Mouse (Mus musculus) stomach, embryonic 16.5 days (tissue): ENCODE measurements around the gene Ahcyl1. TPM values are rescaled to one million over a fixed set of nuclear protein-coding genes. Genes with fewer than 3 reads are reported as not detected.

Experiments used
- ATAC-seq: fragments of 200-750 bp; cut with Nextera tagmentation; 2 replicates; pipeline ENCODE4 v1.8.0; 2017; ENCODE audit warnings: moderate number of reproducible peaks, moderate TSS enrichment; ENCODE audit not compliant: insufficient read depth, low FRiP score
- H3K27ac ChIP-seq: fragments of 300-500 bp; sonication (generic); 2 replicates; pipeline ENCODE4 v1.5.1; 2014; ENCODE audit warnings: low read length
- H3K27me3 ChIP-seq: fragments of 300-500 bp; sonication (generic); 2 replicates; pipeline ENCODE4 v1.6.1; 2014; ENCODE audit warnings: low read length, control low read depth, mixed read lengths; ENCODE audit not compliant: control insufficient read depth, insufficient read depth
- H3K36me3 ChIP-seq: fragments of 300-500 bp; sonication (generic); 2 replicates; pipeline ENCODE4 v1.6.1; 2014; ENCODE audit warnings: low read length; ENCODE audit not compliant: control insufficient read depth, insufficient read depth
- H3K4me1 ChIP-seq: fragments of 300-500 bp; sonication (generic); 2 replicates; pipeline ENCODE4 v1.6.1; 2014; ENCODE audit warnings: low read length, control low read depth, mixed read lengths; ENCODE audit not compliant: control insufficient read depth, insufficient read depth
- H3K4me2 ChIP-seq: fragments of 300-500 bp; sonication (generic); 2 replicates; pipeline ENCODE4 v1.6.1; 2014; ENCODE audit warnings: low read depth, low read length, mixed read lengths
- H3K4me3 ChIP-seq: fragments of 300-500 bp; sonication (generic); replicated peaks from 2 replicates; pipeline ENCODE4 v1.5.1; 2014; ENCODE audit warnings: mild to moderate bottlenecking, low read length
- H3K9ac ChIP-seq: fragments of 300-500 bp; sonication (generic); 2 replicates; pipeline ENCODE4 v1.6.1; 2014; ENCODE audit warnings: low read length
- H3K9me3 ChIP-seq: fragments of 300-500 bp; sonication (generic); replicated peaks from 2 replicates; pipeline ENCODE4 v1.6.1; 2016; ENCODE audit warnings: low read length, control low read depth; ENCODE audit not compliant: control insufficient read depth
- WGBS: fragments of 180-500 bp; shearing (Covaris S2); extraction: QIAGEN DNeasy Blood & Tissue Kit; methylation state at CpG from one replicate; pipeline ENCODE4 v1.1.7; 2014; 5-methylcytosine and 5-hydroxymethylcytosine counted together
- polyA plus RNA-seq: library from polyadenylated mRNA; unstranded; fragments of >200 nt; fragmentation: Nextera tagmentation; extraction: Ambion mirVana; gene quantifications from 2 replicates; pipeline ENCODE4 v1.2.1, GENCODE M21; 2015

Gene Ahcyl1
- polyA plus RNA-seq, 1 experiment from 2014 or later: 71.2 TPM

DNA sequence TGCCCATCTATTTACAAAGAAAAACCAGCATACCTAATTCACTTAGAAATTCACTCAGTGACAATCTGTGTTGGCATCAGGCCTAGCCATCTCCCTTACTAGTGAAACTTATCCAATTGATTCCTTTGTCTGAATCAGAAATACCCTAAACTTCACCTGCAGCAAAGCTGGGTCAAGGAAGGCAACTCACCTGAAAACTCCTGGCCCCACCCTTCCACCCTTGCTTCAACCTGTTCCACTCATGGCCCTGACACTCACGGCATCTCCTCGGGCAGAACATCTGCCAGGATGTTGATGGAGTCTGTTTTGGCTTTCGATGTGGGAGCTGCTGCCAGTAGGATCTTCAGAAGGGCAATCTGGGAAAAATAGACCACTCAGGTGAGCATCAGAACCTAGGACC, 78.6 kb downstream of the Ahcyl1 start:
- 98% methylated on average over 3 of the region's 3 CpGs for WGBS
- Histone ChIP-seq H3K9ac (no peak overlapping the region), H3K4me2 (no peak overlapping the region), H3K27me3 (no peaks in the 10 kb centered on the region), H3K27ac (no peak overlapping the region), H3K9me3 (no peaks in the 10 kb centered on the region), H3K4me3 (no peak overlapping the region), H3K4me1 (no peaks in the 10 kb centered on the region), H3K36me3 (peaks cover 29% of the 10 kb centered on the region)
- ATAC-seq: no peak

Other genes with a start within 250 kb of the Ahcyl1 start
- 0.14 TPM in 1 of 2 replicates, not detected in the other for gene Kcnc4, start 237.0 kb downstream of the Ahcyl1 start, polyA plus RNA-seq
- 2.1 and 2.2 TPM in 2 replicates for gene Slc6a17, start 178.5 kb downstream of the Ahcyl1 start, polyA plus RNA-seq
- gene Ubl4b, start 141.5 kb downstream of the Ahcyl1 start, polyA plus RNA-seq: not detected in 2 replicates
- gene Alx3, start 101.5 kb downstream of the Ahcyl1 start, polyA plus RNA-seq: 0.25 TPM in 1 of 2 replicates, not detected in the other
- gene Gm10961, start 65.2 kb downstream of the Ahcyl1 start, polyA plus RNA-seq: not detected in 2 replicates
- gene Strip1, start 64.9 kb downstream of the Ahcyl1 start, polyA plus RNA-seq: 32.7 and 36.4 TPM in 2 replicates
- 19.2 and 20.2 TPM in 2 replicates for gene Csf1, start 63.9 kb upstream of the Ahcyl1 start, polyA plus RNA-seq
- gene Eps8l3, start 180.7 kb upstream of the Ahcyl1 start, polyA plus RNA-seq: 33.0 and 35.9 TPM in 2 replicates
- 131 and 144 TPM in 2 replicates for gene Gstm5, start 199.3 kb upstream of the Ahcyl1 start, polyA plus RNA-seq
- gene Gstm7, start 235.3 kb upstream of the Ahcyl1 start, polyA plus RNA-seq: 24.7 and 24.8 TPM in 2 replicates
- 10.4 and 11.2 TPM in 2 replicates for gene Gstm6, start 247.2 kb upstream of the Ahcyl1 start, polyA plus RNA-seq